Mouse (Mus musculus) lung, postnatal 36 days (tissue): ENCODE measurements around the gene Pck2.

Source experiments
- DNase-seq: peaks from one replicate; pipeline ENCODE4 v3.0.0; 2022; ENCODE audit warnings: mixed read lengths

The Pck2 gene

GRCm38 (mm10) chr14:55577871-55578667 is 38.0 kb downstream of the Pck2 start, which contains the start of gene Psme1:
Psme1 (plus strand) TSS chr14:55578123.
- DNase-seq = peak; percentile 90

- DNase-seq = peak; percentile 75
These were observed 38.7 kb downstream of the Pck2 start for GRCm38 (mm10) chr14:55578668-55579269.

- DNase-seq = no peak
These were observed 39.7 kb downstream of the Pck2 start for GRCm38 (mm10) chr14:55579511-55580496.

- no peak for DNase-seq
These were observed 40.7 kb downstream of the Pck2 start for GRCm38 (mm10) chr14:55580731-55581130.

DNA sequence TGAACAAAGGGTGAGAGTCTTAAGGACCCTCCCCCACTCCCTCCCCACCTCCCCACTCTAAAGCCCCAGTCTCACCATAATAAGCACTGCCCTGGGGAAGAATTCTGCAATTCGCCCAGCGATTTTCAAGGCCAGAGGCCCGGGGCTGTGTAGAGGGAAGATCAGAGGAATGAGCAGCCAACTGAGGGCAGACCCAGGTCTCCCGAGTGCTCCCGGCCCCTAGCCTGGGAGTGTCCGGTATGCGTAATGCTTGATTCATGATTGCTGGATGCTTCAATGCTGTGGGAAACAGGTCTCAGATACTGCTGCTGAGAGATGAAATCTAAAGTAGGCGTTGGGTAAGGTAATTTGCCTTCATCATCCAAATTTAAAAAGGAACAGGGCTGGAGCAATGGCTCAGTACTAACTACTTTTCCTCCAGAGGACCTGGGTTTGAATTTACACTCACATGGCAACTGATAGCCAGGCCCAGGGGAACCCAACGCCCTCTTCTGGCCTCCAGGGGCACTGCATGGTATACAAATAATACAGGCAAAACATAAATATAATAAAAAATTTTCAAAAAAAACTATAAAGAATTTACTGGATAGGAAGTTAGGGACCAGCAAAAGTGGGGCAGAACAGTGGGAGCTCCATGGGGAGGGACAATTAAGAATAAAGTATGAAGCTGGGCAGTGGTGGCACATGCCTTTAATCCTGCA is 42.1 kb downstream of the Pck2 start:
- DNase-seq = no peak

DNA sequence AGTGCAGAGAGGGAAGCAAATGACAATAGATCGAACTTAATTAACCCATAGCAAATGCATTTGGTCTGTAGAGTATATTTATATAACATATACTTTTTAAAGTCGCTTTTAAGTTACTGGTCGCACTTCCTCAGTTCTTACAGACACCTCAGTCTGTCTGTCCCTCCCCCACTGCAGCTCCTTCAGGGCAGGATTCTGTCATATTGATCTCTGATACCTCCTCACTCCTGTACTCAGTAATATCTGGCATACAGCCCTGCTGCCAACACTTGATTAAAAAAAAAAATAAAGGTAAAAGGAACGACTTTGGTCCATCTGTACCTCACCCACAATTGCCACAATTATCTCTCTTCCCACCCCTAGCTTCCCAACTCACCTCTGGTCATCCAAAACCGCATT is 44.2 kb downstream of the Pck2 start:
- no peak for DNase-seq

- DNase-seq = peak; percentile 92
These were observed 44.9 kb downstream of the Pck2 start, which contains the start of gene Emc9 for GRCm38 (mm10) chr14:55584702-55585565. Emc9 (minus strand) TSS chr14:55585302.

DNA sequence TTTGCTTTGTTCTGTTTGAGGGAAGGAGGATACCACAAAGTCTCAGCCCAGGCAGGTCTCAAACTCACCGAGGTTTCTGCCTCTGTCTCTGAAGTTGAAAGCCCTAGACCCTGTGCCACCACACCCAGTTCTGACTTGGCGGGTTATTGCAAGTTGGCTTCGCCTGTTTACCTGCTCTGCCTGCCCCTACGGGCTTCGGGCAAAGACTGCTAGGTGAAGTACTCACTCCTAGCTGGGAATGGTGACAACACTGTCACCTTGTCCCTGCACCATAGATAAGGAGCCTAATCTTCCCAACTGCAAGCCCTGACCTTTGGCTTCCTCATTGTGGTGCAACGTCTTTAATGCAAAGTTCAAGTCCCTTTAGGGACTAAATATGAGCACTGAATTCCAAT is 45.5 kb downstream of the Pck2 start:
- no peak for DNase-seq

DNA sequence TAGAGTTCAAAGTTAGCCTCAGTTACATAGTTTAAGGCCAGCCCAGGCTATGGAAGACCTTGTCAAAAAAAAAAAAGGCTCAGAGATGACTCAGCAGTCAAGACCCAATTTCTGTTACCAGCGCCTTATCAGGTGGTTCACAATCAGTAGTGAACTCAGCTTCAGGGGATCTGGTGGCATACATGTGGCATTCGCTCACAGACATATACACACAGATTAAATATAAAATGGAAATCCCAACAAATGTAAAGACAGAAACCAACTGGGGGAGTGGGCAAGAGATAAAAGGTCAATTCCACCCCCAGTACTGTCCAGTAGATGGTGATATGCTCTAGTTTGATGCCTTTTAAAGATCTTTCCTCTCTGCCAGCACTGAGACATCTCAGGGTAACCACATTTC is 46.1 kb downstream of the Pck2 start:
- no peak for DNase-seq

- no peak for DNase-seq
These were observed 49.2 kb downstream of the Pck2 start for GRCm38 (mm10) chr14:55589271-55589670.

GRCm38 (mm10) chr14:55589771-55590448 is 49.8 kb downstream of the Pck2 start:
- no peak for DNase-seq

DNA sequence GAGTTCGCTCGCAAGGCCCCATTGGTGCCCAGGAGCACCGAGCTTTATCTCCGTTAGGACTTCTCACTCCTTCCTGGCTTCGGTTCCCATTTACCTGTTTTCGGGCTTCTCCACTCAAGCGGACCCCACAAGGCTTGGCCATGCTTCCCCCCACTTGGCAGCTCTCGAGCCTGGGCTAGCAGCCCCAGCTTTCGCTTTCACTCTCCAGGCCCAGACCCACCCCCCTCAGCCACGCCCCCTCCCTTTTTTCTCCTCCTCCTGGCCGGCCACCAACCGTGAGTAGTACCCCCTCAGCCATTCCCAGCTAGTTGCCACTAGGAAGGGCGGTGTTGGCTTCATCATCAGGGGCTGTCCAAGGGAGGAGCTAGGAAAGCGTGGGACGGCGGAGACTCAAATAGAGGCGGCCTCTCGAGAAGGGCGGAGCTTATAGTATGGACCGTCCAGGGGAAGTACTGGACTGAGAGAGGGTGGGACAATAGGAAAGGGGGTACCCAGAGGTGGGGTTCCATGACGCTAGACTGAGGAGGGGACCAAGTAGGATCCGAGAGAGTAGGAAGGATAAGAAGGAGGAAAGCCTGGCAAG is 50.8 kb downstream of the Pck2 start, which contains the start of gene Psme2:
Gene Psme2 (minus strand): TSS at position 366 of the 583 bp plus-strand sequence.
- peak; percentile 98 for DNase-seq

DNA sequence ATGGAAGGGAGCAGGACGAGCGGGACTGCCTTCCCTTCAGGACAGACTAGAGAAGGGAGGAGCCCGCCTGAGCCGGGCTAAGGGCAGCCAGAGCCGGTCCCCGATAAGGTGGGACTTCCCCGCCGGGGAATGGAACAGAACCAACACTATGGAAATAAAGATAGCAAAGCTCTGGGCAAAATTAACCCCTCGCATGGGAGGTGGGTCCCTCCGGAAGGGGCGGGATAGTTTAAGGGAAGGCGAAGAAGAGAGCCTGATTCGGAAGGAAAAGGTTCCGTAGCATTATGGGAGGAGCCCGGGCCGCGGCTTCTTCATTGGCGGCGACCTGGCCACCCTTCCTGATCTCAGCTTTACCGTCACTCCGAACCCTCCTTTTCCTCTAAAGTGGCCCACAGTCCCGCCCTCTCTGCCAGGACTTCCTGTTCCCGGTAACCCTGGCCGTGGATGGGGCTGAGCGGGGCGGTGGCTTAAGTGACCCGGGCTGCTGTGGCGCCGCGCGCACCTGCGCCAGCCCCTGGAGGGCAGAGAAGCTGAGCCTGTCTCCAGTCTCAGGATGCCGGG is 51.3 kb downstream of the Pck2 start, which contains the start of gene Rnf31:
Gene Rnf31 (plus strand): TSS at position 378 of the 561 bp plus-strand sequence.
- peak; percentile 99 for DNase-seq

DNA sequence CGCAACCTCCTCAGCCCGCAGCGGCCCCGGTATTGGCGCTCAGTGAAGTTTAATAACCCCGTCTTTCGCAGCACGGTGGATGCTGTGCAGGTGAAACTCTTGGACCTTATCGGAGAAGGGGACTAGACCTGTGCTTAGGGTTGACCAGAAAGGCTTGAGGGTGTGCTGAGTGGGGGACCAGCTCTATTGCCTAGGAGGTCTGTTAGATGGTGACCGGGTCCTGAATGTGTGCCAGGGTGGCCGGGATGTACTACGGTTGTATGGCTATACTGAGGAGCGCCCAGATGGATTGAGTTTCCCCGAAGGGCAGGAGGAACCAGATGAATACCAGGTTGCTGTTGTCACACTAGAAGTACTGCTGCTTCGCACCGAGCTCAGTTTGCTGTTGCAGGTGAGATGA is 52.2 kb downstream of the Pck2 start:
- no peak for DNase-seq

DNA sequence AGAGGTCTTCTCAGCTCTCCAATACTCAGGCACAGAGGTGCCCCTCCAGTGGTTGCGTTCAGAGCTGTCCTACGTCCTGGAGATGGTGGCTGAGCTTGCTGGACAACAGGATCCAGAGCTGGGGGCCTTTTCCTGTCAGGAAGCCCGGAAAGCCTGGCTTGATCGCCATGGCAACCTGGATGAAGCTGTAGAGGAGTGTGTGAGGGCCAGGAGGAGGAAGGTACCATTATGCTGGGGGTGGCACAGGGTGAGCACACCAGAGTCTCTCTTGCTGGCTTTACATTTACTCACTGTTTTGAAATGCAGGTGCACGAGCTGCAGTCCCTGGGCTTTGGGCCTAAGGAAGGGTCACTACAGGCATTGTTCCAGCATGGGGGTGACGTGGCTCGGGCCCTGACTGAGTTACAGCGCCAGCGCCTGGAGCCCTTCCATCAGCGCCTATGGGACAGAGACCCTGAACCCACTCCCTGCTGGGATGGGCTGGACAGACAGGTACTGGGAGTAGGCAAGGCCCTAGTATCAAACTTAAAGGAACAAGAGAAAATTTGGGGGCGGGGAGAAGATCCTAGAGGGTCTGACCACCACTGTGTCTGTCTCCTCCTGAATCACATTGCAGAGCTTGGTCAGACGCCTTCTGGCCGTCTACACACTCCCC is 56.1 kb downstream of the Pck2 start:
- no peak for DNase-seq

- no peak for DNase-seq
These were observed 58.7 kb downstream of the Pck2 start for GRCm38 (mm10) chr14:55598521-55599390.
